Mouse (Mus musculus): Measurements from ENCODE around the gene Phactr2.
"Not testable (repeated sequence)": the region's sequence is repeated elsewhere in the genome, so short reads cannot be mapped to it uniquely, and the experiment has no call there.

Gene Phactr2

DNA sequence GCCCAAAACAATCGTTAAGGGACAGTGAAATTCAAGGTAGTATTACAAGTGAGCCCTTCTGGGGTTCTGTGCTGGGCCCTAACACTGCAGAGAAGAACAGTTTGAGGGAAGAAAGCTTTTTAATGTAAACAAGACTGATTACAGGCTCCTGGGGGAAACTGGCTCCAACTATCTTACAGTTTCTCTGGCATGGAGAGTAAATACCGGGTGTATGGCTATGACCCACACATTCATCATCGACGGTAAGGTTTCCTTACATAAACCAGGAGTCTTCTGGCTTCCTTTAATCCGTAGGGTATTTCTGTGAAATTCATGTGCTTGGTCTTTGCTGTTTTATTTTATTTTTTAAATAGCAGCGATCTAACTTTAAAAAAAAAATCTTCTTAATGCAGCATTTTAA, 261.4 kb downstream of the Phactr2 start:
- no peak for DNase-seq (ENCODE audit: low spot score in 2 of 2)

DNA sequence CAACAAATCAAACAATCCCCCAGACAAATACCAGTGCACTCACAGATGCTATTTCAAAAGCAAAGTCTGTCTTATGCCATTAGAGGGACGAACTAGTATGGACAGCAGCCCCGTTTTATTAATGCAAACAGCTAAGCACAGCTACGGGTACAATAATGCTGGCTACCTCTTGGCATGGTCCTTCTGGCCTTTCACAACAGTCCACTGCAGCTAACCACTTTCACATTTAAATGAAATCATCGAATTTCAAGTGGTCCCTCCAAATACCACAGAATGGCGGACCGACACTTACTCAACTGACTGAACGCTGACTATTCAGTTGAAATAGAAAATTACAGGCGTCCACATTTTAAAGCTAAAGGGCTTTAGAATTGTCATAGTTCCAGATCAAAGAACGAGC, 261.9 kb downstream of the Phactr2 start:
- no peak for DNase-seq (ENCODE audit: low spot score in 2 of 2)

DNA sequence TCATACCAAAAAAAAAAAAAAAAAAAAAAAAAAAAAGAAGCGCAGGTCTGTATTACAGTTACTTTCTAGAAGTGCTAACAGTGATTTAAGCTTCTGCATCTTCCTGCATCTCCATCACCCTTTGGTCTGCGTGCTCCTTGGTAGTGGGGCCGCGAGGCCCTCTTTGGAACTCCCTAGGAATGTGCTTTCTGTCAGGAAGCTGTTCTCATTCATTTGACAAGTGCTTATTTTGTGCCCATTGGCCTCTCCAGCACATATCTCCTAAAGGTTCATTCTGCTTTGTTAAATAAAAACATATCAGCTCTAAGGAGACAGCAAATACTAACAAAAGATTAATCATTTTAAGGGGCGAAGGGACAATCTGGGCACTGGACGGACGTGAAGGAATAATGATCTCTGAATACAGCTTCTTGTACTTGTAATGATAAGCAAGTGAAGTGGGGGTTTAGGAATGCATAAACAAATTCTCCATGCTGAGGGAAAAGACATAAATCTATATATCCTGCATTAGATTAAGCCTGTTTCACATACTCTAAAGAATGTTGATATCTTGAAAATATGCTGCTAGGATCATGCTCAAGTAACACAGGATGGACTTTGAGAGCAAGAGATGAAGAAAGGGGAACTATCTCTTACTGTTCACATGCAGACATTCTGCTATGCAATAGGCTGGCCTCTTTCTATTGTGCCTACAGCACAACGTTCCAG, 264.1 kb downstream of the Phactr2 start:
- no peak for DNase-seq (ENCODE audit: low spot score in 2 of 2)

DNA sequence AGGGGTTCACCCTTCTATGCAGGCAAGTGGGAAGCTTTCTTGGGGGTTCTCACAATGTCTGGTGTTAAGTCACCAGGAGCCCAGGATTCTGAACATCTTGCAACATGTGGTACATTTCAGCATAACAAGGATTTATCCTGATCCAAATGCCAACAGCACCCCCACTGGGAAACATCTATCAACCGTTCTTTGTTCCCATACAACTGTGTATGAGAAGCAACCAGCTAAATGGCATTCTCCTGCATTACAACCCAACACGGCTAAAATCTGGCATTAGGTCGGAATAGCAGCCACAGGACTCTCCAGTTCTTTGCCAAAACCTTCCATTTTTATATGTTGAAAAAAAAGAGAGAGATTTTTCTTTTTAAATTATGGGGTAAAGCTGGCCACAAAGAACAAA, 264.7 kb downstream of the Phactr2 start:
- DNase-seq (ENCODE audit: low spot score in 2 of 2) = no peak

DNA sequence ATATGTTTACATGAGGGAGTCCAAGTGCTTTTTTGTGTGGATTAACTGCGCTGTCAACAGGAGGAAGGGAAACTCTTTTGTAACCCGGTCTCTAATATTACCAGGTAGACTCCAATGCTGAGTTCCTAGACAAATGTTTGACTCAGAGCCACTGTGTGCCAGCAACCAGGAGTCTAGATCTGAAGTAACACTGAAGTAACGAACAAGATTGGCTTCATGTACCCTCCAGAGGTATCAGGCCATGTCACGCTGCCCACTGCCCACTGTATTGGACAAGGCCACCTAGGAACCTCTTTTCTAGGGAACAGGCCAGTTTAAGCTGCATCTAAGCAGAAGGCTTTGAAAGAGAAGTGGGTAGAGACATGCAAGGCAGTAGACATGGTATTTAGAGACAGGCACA, 265.2 kb downstream of the Phactr2 start:
- DNase-seq (ENCODE audit: low spot score in 2 of 2) = no peak

DNA sequence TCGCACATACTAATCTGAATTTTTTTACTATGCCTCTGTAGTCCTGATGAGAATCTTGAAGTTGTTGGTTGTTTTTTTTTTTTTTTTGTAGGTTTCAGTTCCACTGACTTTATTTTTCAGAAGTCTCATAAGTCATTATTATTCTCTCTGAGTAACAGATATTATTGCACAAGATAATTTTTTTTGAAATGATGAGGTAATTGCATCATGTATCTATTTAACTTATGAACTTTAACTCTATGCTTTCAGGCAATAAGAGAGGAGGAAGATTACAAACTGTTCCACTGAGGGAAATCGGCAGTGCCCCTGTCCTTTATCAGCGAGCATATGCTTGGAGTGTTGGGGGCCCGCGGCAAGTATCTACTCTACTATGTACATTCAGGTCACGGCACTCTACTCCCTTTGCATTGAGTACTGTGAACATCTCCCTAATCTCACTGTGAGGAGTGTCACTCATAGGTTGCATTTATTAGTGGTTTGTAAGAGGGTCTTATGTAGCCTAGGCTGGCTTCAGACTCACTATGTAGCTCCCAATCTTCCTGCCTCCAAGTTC, 272.4 kb downstream of the Phactr2 start:
- no peak for DNase-seq (ENCODE audit: low spot score in 2 of 2)

DNA sequence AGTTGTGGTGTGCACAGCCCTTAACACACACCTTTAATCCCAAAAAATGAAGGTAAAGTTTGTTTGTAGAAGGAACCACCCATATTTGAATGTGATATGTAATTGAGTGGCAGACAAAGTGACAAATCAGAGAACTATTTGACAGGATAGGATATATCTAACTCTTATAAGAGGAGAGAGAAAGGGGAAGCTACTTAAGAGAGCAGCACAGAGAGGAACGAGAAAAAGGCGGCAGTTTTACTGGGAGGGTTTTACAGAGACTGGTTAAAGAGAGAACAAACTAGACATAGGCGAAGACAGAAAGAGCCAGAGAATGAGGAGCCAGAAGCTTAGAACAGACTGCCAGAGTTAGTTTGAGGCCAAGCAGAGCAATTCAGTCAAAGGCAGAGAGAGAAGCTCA, 273.4 kb downstream of the Phactr2 start:
- no peak for DNase-seq (ENCODE audit: low spot score in 2 of 2)

DNA sequence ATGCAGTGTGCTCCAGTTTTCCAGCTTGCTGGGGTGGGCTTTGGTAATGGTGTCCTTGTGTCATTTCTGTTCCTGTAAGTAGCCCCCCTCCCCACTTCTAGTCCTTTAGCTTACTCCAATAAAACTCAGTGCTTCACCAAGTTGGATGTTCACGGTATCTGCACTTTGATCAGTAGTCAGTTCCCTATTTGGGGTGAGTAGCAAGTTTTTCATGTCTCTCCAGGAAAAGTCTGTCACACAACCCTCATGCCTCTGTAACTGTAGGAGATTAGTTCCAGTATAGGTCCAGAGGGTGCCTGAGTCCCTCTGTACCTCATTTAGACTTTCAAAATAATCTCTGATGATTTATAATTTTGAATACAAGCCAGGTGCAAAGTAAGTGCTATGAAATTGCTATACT, 275.0 kb downstream of the Phactr2 start:
- no peak for DNase-seq (ENCODE audit: low spot score in 2 of 2)

DNA sequence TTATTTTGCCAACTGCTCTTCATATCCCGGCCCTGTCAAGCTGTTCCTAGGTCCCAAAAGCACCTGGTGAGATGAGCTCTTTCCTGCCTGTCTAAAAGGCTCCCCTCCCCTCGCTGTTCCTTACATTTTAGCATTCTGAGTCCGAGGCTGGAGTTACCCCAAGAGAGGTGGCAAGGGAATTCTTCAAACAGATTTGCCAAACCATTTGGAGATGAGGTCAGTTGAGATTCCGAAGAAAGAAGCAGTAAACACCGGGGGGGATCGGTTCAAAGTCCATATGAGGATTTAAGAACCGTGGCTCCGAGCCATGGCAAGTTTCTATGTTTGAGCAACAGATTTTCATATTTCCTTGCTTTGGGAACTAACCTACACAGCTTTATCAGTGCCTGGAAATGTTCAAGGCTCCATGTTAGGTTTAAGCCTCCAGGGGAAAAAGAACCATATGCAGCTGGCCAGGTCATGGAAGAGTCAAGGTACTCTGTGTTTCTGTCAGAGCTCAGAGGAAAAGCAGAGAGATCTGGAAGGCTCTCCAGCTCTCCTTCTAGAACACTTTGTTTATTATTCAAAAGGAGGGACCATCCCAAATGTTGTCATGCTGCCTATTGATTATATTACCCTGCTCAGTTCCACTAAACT, 277.2 kb downstream of the Phactr2 start:
- no peak for DNase-seq (ENCODE audit: low spot score in 2 of 2)

DNA sequence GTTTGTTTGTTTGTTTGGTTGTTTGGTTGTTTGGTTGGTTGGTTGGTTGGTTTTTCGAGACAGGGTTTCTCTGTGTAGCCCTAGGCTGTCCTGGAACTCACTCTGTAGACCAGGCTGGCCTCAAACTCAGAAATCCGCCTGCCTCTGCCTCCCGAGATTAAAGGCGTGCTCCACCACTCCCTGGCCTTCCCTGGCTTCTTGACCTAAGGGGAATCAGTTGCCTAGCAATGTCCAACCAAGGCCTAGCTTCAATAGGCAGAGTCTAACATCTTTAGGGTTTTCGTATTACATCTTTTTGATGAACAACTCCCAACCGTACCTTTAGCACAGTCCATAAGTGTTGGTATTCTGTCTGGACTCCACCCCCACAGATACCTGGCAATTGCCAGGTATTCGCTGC, 280.7 kb downstream of the Phactr2 start:
- DNase-seq (ENCODE audit: low spot score in 2 of 2) = not testable (repeated sequence)

DNA sequence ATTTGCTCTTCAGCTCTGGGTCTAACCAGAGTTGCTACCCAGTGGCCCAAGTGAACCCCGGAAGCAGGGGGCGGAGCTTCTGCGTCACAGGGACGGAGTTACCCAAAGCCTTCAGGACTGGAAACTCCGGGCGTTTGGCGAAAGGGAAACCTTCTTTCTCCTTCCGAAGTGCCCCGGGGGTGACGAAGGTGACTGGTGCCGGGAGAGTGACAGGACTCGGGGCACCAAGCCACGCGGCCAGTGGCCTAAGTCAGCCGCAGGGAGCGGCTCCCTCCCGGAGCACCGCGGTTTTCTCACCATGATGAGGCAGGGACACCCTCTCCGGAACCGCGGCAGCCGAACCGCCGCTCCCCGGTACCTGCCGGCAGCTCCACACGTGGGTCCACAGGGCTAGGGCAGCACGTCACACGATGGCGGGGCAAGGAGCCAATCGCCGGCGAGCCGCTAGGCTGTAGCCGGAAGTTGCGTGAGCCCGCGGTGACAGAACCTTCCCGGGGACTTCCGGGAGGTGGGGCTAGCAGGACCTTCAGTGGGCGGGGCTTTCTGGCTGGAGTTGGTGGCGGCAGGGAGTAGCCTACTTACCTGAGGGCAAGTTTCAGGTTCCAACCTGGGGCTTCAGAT, 281.4 kb downstream of the Phactr2 start, which contains the start of gene Ltv1:
Gene Ltv1, minus strand, starts transcription at position 438 of the 621 bp plus-strand sequence.
- peak; percentile 84 to 95 for DNase-seq (ENCODE audit: low spot score in 2 of 2)

DNA sequence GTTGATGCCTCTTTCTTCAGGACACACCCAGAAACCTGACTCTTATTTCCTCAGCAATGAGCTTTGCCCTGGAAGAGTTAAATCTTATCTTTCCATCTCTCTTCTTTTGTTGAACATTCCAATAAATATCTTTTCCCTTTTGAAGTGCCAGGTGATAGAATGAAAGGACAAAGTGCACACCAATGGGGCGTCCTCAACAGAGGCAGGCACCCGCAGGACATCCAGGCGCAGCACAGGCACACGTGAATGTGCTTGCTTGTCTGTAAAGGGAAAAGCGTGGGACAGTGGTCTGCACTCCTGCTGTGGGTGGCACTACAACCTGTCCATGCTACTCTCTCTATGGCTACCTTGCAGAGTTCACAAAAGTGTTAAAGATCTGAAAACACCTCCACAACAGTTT, 284.3 kb downstream of the Phactr2 start:
- no peak for DNase-seq (ENCODE audit: low spot score in 2 of 2)

DNA sequence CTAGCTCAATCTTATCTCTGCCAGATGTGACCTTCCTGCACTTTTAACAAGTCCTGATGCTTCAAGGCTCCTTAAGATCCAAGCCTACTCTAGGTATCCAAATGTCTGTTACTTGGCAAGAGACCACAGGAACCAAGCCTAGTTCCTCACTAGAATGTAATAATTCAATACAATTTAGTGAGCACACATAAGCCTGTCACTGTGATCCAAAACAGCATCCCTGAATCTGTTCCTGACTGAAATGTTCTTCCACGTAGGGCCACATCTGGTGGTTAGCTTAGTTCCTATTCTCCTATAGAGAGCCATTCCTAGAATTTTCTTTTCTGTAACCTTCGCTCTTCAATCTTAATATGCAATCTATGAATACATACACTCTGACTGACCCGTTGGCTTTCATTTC, 287.5 kb downstream of the Phactr2 start:
- DNase-seq (ENCODE audit: low spot score in 2 of 2) = no peak

DNA sequence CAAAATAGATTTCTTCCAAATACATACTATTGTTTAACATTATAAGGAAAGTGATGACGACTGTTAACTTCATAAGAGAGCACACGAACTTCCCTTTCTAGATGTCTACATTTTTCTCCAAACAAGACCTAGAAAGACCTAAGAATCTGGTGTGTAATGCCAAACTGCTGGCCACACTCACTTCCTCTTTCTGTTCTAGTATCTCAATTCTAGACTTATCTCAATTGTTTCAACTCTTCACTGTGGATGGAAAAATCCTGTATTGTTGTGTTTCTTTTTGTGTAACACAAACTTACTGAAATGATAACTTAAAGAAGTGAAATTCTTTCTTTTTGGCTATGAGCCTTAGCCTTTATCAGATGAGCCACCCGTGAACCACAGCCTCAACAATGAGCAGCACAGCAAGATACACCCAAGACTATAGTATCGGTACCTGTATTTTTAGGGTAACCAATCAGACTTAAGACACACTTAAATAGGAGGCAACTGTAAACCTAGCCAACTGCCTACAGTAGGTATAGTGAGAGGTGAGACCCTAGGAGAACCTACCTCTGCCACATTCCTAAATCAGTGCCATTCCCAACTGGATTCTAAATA, 289.9 kb downstream of the Phactr2 start:
- DNase-seq (ENCODE audit: low spot score in 2 of 2) = no peak

DNA sequence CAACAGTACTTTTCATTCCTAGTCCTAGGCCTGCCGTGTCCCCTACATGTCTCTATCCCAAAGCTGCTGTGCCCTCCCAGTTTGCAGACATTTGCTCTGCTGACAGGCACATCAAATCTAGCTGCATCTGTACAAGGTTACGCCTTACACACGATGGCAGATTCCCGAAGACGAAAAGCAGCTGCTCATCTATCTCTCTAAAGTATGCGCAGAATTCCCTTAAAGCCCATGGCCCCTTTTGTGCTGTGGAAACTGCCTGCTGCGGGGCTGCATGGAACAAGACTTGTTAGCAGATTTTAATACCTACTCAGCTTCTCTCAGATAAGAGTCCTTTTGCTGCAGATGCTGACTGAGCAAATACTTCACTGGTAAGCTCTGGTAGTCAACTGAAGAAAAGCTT, 294.0 kb downstream of the Phactr2 start:
- DNase-seq (ENCODE audit: low spot score in 2 of 2) = no peak

DNA sequence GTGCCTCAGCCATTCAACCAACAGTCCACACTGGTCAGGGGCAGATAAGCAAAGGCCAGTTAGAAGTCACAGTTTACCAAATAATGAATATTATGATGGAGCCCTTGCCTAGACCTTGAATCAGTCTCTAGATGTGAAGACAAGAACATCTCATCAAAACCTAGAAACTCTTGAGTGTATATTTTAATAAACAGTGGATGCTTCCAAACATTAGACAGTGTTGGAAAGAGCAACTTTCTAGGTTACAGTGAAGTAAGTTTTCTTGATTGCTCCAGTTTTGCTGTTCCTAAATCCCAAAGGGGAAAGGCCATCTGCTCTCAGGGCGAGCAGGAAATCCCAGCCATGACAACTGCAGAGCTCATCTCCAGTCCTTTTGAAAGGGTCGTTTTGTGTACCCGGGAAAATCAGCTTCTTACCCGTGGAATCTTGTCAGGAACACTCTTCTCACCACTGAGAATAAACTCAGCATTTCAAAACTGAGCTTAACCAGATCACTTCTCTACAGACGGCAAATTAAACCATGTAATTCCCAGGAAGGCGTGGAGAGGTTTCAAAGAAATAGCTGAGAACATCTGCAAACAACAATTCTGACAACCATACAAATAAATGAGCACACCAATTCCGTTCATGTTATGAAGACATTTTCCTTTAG, 296.1 kb downstream of the Phactr2 start, which contains the start of gene Zc2hc1b:
Gene Zc2hc1b, minus strand, starts transcription at position 51 of the 652 bp plus-strand sequence.
- no peak for DNase-seq (ENCODE audit: low spot score in 2 of 2)

DNA sequence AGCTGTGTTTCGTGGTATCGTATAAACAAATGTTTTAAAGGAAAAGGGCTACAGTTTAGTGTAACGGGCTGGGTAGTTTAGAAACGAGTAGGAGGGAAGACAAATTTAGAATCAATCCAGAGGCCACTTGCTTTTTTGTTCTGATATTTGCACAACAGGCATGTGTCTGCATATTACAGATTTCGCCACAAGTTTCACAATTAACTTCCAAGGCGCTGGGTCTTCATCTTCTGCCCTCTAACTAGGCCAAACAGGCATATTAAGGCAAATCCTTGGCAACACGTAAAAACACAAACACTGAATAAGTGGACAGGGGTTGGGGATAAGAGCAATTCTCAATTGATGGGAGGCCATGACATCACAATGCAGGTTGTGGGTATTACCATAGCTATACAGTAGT, 298.3 kb downstream of the Phactr2 start:
- DNase-seq (ENCODE audit: low spot score in 2 of 2) = no peak

DNA sequence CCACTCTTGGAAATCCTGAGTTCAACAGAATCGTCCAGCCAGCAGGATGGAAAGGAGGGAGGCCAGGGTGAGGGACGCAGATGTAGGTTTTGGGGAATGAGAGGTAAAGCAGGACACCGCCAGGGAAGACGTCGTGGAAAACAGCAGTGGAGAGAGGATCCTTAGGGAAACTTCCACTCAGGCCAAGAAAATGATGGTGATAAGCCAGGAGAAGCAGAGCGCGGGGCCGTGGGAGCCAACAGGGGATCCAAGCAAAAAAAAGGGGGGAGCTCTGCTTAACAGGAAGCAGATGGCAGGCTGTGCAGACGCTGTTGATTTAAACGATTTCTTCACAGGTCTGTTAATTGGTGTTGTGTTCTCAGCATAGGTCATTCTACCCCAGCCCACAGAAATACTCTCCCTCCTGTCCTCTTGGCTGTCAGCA, 301.4 kb downstream of the Phactr2 start:
- DNase-seq (ENCODE audit: low spot score in 2 of 2) = no peak

DNA sequence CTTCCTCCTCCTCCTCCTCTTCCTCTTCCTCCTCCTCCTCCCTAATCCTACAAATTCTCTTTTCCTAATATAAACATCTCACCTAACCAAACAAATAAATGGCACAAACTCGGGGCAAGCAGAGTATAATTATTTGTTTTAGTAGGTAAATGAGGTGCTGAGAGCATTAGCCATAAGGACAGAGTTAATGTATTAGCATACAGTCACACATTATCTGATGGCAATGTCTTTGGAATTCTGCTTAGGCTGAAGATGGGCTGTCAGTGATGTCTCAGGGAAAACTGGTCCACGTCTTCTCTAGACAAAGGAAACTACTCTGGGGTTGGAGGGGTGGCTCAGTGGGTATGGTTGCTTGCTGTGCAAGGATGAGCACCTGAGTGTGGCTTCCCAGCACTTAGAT, 302.8 kb downstream of the Phactr2 start:
- DNase-seq (ENCODE audit: low spot score in 2 of 2) = no peak

DNA sequence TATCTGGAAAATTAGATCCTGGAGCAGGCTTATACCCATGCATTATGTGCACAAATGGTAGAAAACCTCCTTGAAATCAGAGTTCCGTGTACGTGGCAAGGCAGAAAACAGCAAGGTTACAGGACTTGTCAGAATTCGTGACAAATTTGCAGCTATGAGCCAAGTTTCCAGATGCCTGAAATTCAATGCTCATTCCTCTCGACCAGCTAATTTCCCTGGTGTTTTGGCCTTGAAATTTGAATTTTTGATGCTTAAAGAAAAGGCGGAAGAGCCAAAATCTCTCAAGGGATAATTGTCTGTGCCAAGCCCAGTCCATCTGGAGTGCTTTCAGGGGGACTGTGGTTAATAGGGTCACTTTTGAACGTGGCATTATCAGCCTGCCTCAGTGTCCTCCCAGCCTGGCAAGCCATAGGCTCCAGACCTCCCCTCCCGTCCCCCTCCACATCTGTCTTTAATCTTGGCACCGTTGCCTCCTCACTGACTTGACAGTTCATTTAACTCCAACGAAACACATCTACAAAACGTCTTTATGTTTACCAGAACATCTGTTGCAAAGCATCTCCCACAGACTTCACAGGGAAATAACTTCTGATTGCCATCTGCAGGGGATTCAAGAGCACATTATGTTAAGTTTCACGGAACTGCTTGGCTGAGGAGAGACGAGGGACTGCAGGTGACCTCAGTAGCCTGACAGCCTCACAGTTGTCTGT, 303.3 kb downstream of the Phactr2 start:
- no peak for DNase-seq (ENCODE audit: low spot score in 2 of 2)

DNA sequence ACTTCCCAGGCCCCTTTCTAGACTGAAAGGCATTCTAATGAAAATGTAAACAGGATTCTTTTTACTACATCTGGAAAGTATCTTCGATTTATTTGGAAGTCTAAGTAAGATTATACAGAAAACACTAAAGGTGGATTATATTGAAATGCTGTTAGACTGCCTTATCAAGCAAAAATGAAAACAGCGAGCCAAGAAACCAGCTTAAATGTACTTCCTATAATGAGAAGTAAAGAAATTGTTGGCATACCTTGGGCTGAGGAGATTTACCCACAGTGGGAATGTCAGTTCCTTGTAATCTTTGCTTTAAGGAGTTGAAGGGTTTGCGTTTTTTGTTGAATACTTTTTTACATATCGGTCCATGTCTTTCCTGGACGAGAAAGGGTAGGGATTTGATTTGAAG, 305.8 kb downstream of the Phactr2 start:
- DNase-seq (ENCODE audit: low spot score in 2 of 2) = no peak
